Mouse (Mus musculus): ENCODE results near the gene Klk13. TPM values are rescaled to one million over a fixed set of nuclear protein-coding genes. Genes with fewer than 3 reads are reported as not detected.
"Not testable (repeated sequence)": the region's sequence is repeated elsewhere in the genome, so short reads cannot be mapped to it uniquely, and the experiment has no call there.

The Klk13 gene
- not detected in 2 replicates for polyA plus RNA-seq (2015; fragmentation: Nextera tagmentation; extraction: Ambion mirVana)

GRCm38 (mm10) chr7:43712267-43712666 is at the start of gene Klk13:
Gene Klk13, plus strand, starts transcription at chr7:43712567.
- Histone ChIP-seq H3K9me3 (no peaks in the 10 kb centered on the region), H3K4me2 (replicated peaks) (no peak within 1 kb of the TSS; the same call in 1 of the 2 replicates), H3K27me3 (no peaks in the 10 kb centered on the region), H3K36me3 (no peaks in the 10 kb centered on the region), H3K9ac (replicated peaks) (no peak within 1 kb of the TSS), H3K27ac (replicated peaks) (no peak within 1 kb of the TSS), H3K4me3 (no peak within 1 kb of the TSS), H3K4me1 (no peaks in the 10 kb centered on the region)
- ATAC-seq (replicated peaks): no peak
- 63% methylated on average over 4 of the region's 4 CpGs for WGBS

- 96% methylated on average over 1 of the region's 1 CpGs for WGBS
Measured at GRCm38 (mm10) chr7:43662804-43663203, 49.6 kb upstream of the Klk13 start.

GRCm38 (mm10) chr7:43667221-43667620 is 45.1 kb upstream of the Klk13 start:
- H3K4me1 ChIP-seq; ATAC-seq (replicated peaks); H3K27ac ChIP-seq (replicated peaks); H3K27me3 ChIP-seq; H3K4me3 ChIP-seq; H3K4me2 ChIP-seq (replicated peaks); H3K9me3 ChIP-seq; H3K36me3 ChIP-seq; H3K9ac ChIP-seq (replicated peaks): not testable (repeated sequence)
- 89% methylated on average over 4 of the region's 4 CpGs for WGBS

More at GRCm38 (mm10) chr7:43662804-43663203, 49.6 kb upstream of the Klk13 start:
- Histone ChIP-seq H3K9me3 (no peaks in the 10 kb centered on the region), H3K4me2 (replicated peaks) (no peak overlapping the region), H3K27me3 (no peaks in the 10 kb centered on the region), H3K36me3 (no peaks in the 10 kb centered on the region), H3K4me3 (no peak overlapping the region), H3K9ac (replicated peaks) (no peak overlapping the region), H3K27ac (replicated peaks) (no peak overlapping the region), H3K4me1 (no peaks in the 10 kb centered on the region)
- ATAC-seq (replicated peaks): no peak

- no peaks in the 10 kb centered on the region for H3K9me3 ChIP-seq
- no peak overlapping the region for H3K27ac ChIP-seq (replicated peaks)
- 21% methylated on average over 3 of the region's 3 CpGs for WGBS
- no peaks in the 10 kb centered on the region for H3K27me3 ChIP-seq
- no peak overlapping the region for H3K4me3 ChIP-seq
- ATAC-seq (replicated peaks): no peak
- H3K36me3 ChIP-seq: no peaks in the 10 kb centered on the region
- peaks cover 17% of the 10 kb centered on the region for H3K4me1 ChIP-seq
- H3K4me2 ChIP-seq (replicated peaks): no peak overlapping the region
- H3K9ac ChIP-seq (replicated peaks): no peak overlapping the region
Measured at GRCm38 (mm10) chr7:43668582-43668981, 43.8 kb upstream of the Klk13 start.

GRCm38 (mm10) chr7:43671064-43671808 is 41.1 kb upstream of the Klk13 start:
- H3K9me3 ChIP-seq: no peaks in the 10 kb centered on the region
- H3K27me3 ChIP-seq: no peaks in the 10 kb centered on the region
- peak overlapping the region; percentile 37; the same call in 1 of the 2 replicates for H3K9ac ChIP-seq (replicated peaks)
- H3K4me2 ChIP-seq (replicated peaks): peak overlapping the region; percentile 82
- peak overlapping the region; percentile 72 for H3K4me3 ChIP-seq
- 67% methylated on average over 11 of the region's 11 CpGs for WGBS
- peaks cover 17% of the 10 kb centered on the region for H3K4me1 ChIP-seq
- no peak overlapping the region for H3K27ac ChIP-seq (replicated peaks)
- peak; percentile 62 for ATAC-seq (replicated peaks)
- H3K36me3 ChIP-seq: peaks cover 18% of the 10 kb centered on the region

- peak; percentile 95 for ATAC-seq (replicated peaks)
- peak within 1 kb of the TSS; percentile 82 for H3K4me2 ChIP-seq (replicated peaks)
- peak within 1 kb of the TSS; percentile 72 for H3K4me3 ChIP-seq
- under 1% methylated on average over 26 of the region's 26 CpGs for WGBS
- H3K9ac ChIP-seq (replicated peaks): peak within 1 kb of the TSS; percentile 71
- peaks cover 25% of the 10 kb centered on the region for H3K36me3 ChIP-seq
- no peaks in the 10 kb centered on the region for H3K9me3 ChIP-seq
- peak within 1 kb of the TSS; percentile 41 for H3K27ac ChIP-seq (replicated peaks)
- H3K4me1 ChIP-seq: peaks cover 17% of the 10 kb centered on the region
- no peaks in the 10 kb centered on the region for H3K27me3 ChIP-seq
Measured at GRCm38 (mm10) chr7:43671809-43672580, 40.4 kb upstream of the Klk13 start, which contains the start of gene Ctu1. Gene Ctu1, plus strand, starts transcription at chr7:43672016.

- H3K9ac ChIP-seq (replicated peaks): peak overlapping the region; percentile 71
- peaks cover 32% of the 10 kb centered on the region for H3K36me3 ChIP-seq
- H3K27me3 ChIP-seq: no peaks in the 10 kb centered on the region
- ATAC-seq (replicated peaks): peak; percentile 24; the same call in 1 of the 2 replicates
- peak overlapping the region; percentile 82 for H3K4me2 ChIP-seq (replicated peaks)
- peak overlapping the region; percentile 72 for H3K4me3 ChIP-seq
- H3K4me1 ChIP-seq: peaks cover 17% of the 10 kb centered on the region
- H3K9me3 ChIP-seq: no peaks in the 10 kb centered on the region
- peak overlapping the region; percentile 41 for H3K27ac ChIP-seq (replicated peaks)
- 9% methylated on average over 10 of the region's 10 CpGs for WGBS
Measured at GRCm38 (mm10) chr7:43672581-43673260, 39.6 kb upstream of the Klk13 start.

GRCm38 (mm10) chr7:43675091-43675490 is 37.3 kb upstream of the Klk13 start:
- peaks cover 17% of the 10 kb centered on the region for H3K4me1 ChIP-seq
- WGBS: 92% methylated on average over 29 of the region's 32 CpGs
- no peaks in the 10 kb centered on the region for H3K27me3 ChIP-seq
- no peak overlapping the region for H3K9ac ChIP-seq (replicated peaks)
- H3K4me2 ChIP-seq (replicated peaks): no peak overlapping the region
- H3K4me3 ChIP-seq: no peak overlapping the region
- no peaks in the 10 kb centered on the region for H3K9me3 ChIP-seq
- H3K36me3 ChIP-seq: peaks cover 44% of the 10 kb centered on the region
- H3K27ac ChIP-seq (replicated peaks): no peak overlapping the region
- no peak for ATAC-seq (replicated peaks)

- Histone ChIP-seq H3K4me2 (replicated peaks) (no peak overlapping the region), H3K9me3 (no peaks in the 10 kb centered on the region), H3K36me3 (peaks cover 44% of the 10 kb centered on the region), H3K4me1 (0 out of 2 replicates have a peak, but pooled peaks cover under 1% of the 10 kb centered on the region), H3K27ac (replicated peaks) (no peak overlapping the region), H3K27me3 (no peaks in the 10 kb centered on the region), H3K9ac (replicated peaks) (no peak overlapping the region), H3K4me3 (no peak overlapping the region)
- ATAC-seq (replicated peaks): no peak
Measured at GRCm38 (mm10) chr7:43678517-43678916, 33.9 kb upstream of the Klk13 start.

GRCm38 (mm10) chr7:43680960-43681359 is 31.4 kb upstream of the Klk13 start:
- H3K4me1 ChIP-seq: no peaks in the 10 kb centered on the region

GRCm38 (mm10) chr7:43682511-43682910 is 29.9 kb upstream of the Klk13 start:
- H3K9me3 ChIP-seq; H3K27me3 ChIP-seq; H3K9ac ChIP-seq (replicated peaks); ATAC-seq (replicated peaks); H3K27ac ChIP-seq (replicated peaks); H3K4me3 ChIP-seq; H3K4me1 ChIP-seq; H3K4me2 ChIP-seq (replicated peaks): not testable (repeated sequence)
- WGBS: 14% methylated on average over 1 of the region's 1 CpGs
- peaks cover 14% of the 10 kb centered on the region for H3K36me3 ChIP-seq

More at GRCm38 (mm10) chr7:43680960-43681359, 31.4 kb upstream of the Klk13 start:
- Histone ChIP-seq H3K27ac (replicated peaks) (no peak overlapping the region), H3K4me2 (replicated peaks) (no peak overlapping the region), H3K4me3 (no peak overlapping the region), H3K36me3 (peaks cover 29% of the 10 kb centered on the region), H3K9ac (replicated peaks) (no peak overlapping the region), H3K9me3 (no peaks in the 10 kb centered on the region), H3K27me3 (no peaks in the 10 kb centered on the region)
- peak; percentile 30; the same call in 1 of the 2 replicates for ATAC-seq (replicated peaks)
- WGBS: 21% methylated on average over 5 of the region's 5 CpGs

GRCm38 (mm10) chr7:43685088-43685487 is 27.3 kb upstream of the Klk13 start:
- Histone ChIP-seq H3K9me3 (no peaks in the 10 kb centered on the region), H3K36me3 (no peaks in the 10 kb centered on the region), H3K4me2 (replicated peaks) (no peak overlapping the region), H3K4me1 (no peaks in the 10 kb centered on the region), H3K9ac (replicated peaks) (no peak overlapping the region), H3K27ac (replicated peaks) (no peak overlapping the region), H3K4me3 (no peak overlapping the region), H3K27me3 (no peaks in the 10 kb centered on the region)
- WGBS: 85% methylated on average over 7 of the region's 7 CpGs
- ATAC-seq (replicated peaks): no peak
